Mouse (Mus musculus): ENCODE data around the gene Tnrc6b. TPM values are rescaled to one million over a fixed set of nuclear protein-coding genes. Genes with fewer than 3 reads are reported as not detected.
"Not testable (repeated sequence)": the region's sequence is repeated elsewhere in the genome, so short reads cannot be mapped to it uniquely, and the experiment has no call there.

Tnrc6b gene
- total RNA-seq, 2 experiments from 2014 or later = 86.8 to 117 TPM

DNA sequence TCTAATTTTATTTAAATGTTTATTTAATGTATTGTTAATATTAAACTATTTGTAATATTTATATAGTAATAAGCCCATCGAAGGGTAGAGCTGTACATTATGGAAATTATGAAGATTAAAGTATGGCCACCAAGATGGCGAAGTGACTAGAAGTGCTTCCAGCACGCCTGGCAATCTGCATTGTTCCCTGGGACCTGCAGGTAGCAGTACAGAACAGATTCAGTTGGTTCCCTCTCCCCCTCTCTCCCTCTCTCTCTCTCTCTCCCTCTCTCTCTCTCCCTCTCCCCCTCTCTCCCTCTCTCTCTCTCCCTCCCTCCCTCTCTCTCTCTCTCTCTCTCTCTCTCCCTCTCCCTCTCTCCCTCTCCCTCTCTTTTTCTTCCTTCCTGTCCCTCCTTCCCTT is 199.1 kb downstream of the Tnrc6b start:
- no peak for DNase-seq (ENCODE audit: extremely low spot score in 1 of 2, low spot score in 1 of 2)

DNA sequence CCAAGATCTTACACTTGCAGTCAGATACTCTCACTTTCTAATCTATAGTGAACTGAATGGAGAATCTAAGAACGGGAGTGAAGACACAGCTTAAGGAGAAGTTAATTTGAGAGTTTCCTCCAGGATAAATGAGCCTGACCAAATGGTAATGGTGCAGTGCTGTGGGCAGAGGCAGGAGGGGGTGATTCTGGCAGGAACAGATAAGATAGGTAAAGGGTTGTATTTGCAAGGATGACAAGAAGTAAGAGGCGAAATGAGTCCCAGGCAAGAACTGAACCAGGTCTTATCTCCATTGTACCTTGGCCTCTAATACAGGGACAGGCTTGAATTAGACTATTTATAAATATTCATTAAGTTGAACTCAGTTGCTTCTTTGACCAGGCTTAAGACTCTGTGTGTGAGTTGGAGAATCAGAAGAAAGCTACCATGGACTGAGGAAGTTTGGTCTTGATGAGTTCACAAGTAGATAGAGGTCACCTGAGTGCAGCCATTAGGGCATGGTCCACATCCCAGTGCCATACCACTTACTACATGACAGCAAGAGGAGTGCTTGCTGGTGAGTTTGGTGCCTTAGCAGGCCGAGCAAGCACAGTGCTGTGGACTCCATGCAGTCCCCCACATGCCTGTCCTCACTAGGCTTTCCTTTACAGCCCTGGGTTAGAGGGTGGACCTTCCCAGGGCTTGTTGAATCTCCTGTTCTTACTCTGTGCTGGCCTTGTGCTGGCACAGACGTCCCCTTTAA is 199.8 kb downstream of the Tnrc6b start:
- no peak for DNase-seq (ENCODE audit: extremely low spot score in 1 of 2, low spot score in 1 of 2)

DNA sequence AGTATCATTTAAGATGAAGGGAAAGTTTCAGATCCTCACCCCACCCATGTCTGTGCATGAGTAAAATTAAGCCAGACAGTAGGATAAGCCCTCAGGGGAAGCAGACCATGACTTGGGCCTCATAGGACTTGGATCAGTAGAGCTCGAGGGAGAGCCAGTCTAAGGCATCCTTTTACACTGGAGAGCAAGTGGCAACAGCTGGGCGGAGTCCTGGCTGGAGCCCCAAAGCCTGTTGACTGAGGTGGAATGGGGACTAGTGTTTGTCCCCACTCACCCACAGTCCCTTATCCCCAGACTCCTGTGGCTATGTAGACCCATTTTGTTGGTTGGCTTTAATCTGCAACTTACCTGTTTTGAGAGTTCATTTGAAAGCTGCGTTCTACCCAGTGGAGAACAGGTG is 201.1 kb downstream of the Tnrc6b start:
- DNase-seq (ENCODE audit: extremely low spot score in 1 of 2, low spot score in 1 of 2) = no peak

DNA sequence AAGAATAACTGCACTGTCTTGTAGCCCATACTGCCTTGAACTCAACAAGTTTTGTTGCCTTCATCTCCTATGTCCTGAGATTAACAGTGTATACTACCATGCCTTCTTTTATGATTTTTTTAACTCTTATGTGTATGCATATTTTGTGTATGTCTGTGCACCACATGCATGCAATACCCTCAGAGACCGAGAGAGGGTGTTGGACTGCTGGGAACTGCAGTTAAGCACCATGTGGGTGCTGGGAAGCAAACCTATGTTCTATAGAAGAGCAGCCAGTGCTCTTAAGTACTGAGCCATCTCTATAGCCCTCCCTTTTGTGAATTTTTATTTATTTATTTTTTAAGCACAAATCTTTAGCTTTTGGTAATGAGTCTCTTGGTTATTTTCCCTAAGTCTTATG is 202.7 kb downstream of the Tnrc6b start:
- DNase-seq (ENCODE audit: extremely low spot score in 1 of 2, low spot score in 1 of 2) = no peak

DNA sequence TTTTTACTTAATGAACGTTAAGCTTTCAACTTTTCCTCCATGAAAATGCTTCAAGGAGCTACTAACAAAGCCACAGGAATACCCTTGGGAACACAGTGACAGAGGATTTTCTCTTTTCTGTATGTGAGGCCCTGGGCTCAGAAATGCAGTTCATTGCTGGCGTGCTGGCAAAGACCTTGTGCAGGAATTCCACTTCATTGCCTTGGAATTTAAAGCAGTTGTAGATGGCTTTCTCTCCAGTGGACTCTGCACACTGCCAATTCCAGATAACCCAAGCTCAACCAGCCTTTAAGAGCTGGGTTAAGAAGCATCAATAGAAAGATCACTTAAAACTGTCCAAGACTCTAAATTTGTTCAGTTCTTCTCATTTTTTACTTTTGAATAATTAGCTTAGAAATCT is 204.7 kb downstream of the Tnrc6b start:
- no peak for DNase-seq (ENCODE audit: extremely low spot score in 1 of 2, low spot score in 1 of 2)

DNA sequence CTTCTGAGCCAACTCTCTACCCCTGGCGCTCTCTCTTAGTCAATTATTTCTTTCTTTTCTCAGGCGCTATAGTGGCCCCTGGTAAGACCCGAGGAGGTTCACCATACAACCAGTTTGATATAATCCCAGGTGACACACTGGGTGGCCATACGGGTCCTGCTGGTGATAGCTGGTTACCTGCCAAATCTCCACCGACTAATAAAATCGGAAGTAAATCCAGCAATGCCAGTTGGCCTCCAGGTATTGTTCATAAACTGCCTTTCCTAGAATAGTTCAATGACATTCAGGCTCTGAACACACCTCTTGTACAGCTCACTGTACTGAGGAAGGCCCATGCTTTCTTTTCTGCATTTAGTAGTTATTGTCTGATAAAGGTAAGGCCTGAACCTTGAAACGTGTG is 205.5 kb downstream of the Tnrc6b start:
- DNase-seq (ENCODE audit: extremely low spot score in 1 of 2, low spot score in 1 of 2) = no peak

DNA sequence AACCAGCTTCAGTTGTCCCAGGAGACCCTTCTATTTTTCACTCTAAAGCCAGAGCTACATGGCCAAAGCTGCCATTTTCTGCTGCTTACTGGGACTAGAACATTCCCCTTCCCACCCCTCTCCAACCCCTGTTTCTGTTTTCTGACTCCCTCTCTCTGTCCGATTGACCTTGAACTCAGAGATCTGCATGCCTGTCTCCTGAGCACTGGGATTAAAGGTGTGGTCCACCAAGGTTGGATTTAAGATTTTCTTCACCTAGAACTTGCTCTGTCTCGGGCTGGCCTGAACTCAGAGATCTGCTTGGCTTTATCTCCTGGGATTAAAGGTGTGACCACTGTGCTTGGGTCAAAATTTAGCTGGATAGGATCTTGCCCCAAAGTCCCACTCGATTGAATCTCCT is 209.2 kb downstream of the Tnrc6b start:
- DNase-seq (ENCODE audit: extremely low spot score in 1 of 2, low spot score in 1 of 2) = no peak

DNA sequence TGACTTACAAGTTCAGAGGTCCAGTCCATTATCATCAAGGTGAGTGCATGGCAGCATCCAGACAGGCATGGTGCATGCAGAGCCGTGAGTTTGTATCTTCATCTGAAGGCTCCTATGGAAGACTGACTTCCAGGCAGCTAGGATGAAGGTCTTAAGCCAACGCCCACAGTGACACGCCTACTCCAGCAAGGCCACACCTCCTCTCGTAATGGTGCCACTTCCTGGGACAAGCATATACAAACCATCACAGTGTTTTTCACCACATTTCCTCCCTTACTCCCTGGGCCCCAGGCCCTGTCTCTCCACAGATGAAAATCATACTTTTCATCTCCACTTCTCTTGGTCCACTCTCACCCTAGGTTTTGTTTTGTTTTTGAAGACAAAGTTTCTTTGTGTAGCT is 210.7 kb downstream of the Tnrc6b start:
- DNase-seq (ENCODE audit: extremely low spot score in 1 of 2, low spot score in 1 of 2) = no peak

DNA sequence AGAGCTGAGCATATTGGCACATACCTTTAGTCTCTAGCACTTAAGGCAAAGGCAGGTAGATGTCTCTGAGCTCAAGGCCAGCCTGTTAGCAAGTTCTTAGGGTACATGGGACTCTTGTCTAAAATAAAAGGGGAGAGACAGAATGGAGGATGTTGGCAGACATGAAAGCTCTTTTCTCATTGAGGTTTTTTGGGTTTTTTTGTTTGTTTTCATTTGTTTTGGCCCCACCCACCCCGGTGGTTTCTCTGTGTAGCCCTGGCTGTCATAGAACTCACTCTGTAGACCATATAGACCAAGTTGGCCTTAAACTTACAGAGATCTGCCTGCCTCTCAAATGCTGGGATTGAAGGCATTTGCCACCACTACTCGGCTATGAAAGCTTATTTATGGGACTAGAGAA is 213.1 kb downstream of the Tnrc6b start:
- DNase-seq (ENCODE audit: extremely low spot score in 1 of 2, low spot score in 1 of 2) = no peak

DNA sequence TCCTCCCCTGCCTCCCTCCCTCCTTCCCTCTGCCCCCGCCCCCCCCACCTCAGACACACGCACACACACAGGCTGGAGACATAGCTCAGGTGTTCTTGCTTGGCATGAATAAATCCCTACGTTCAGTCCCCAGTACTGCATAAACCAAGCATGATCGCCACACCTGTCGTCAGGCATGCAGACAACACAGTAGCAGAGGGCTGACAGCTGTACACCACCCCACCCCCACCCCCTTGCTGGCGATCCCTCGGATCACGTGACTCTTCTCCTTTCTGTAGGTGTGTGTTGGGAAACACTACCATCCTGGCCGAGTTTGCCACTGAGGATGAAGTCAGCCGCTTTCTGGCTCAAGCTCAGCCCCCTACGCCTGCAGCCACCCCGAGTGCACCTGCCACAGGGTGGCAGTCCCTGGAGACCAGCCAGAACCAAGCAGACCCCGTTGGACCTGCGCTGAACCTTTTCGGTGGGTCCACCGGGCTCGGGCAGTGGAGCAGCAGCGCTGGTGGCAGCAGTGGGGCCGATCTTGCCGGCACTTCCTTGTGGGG is 217.8 kb downstream of the Tnrc6b start:
- no peak for DNase-seq (ENCODE audit: extremely low spot score in 1 of 2, low spot score in 1 of 2)

DNA sequence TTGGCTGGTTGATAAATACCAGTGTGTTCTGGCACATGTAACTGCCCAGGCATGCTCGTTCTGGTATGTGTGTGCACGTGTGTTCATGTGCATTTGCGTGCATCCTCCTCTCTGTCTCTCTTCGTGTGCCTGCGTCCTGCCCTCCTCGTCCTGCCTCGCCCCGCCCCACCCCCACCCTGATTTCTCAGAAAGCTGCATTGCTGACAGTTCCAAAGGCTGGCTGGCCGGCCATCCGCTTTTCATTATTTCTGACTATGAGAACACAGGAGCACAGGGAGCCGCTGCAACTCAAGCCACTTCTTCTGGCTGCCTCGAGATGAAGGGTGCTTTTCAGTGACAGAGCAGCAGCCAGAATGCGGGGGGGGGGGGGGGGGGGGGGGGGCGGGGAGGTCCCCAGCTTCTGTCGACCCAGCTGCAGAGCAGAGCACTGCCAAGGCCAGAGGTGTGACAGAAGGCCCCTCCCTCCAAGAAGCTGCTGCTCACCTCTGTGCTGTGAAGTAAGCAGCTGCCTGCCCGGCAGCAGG is 219.0 kb downstream of the Tnrc6b start:
- no peak for DNase-seq (ENCODE audit: extremely low spot score in 1 of 2, low spot score in 1 of 2)

DNA sequence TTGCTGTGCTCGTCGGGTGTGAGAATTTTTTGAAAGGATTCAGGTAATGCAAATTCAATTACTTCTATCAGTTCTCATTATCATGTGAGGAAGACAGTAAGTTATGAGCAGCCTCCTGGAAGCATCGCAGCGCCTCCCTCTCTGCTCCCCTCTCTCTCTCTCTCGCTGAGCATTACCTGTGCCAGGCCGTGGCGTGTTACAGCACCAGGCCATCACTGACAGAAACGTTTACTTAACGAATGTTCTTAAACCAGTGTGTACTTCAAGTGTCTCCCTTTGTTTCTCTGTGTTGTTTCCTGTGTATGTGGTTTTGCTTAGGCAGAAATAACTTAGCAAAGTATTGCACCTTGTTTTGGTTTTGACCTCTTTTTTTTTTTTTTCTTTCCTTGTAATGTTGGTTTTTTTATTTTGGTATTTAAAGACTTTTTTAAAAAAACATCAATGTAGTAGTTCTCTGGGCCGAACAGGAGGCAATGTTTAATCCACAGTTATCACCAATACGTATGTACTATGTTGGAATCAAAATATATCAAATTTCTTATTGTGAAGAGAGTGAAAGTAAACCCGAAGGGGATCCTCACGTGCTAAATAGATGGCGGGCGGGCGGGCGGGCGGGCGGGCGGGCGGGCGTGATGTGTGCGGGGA is 219.7 kb downstream of the Tnrc6b start:
- not testable (repeated sequence) for DNase-seq (ENCODE audit: extremely low spot score in 1 of 2, low spot score in 1 of 2)

DNA sequence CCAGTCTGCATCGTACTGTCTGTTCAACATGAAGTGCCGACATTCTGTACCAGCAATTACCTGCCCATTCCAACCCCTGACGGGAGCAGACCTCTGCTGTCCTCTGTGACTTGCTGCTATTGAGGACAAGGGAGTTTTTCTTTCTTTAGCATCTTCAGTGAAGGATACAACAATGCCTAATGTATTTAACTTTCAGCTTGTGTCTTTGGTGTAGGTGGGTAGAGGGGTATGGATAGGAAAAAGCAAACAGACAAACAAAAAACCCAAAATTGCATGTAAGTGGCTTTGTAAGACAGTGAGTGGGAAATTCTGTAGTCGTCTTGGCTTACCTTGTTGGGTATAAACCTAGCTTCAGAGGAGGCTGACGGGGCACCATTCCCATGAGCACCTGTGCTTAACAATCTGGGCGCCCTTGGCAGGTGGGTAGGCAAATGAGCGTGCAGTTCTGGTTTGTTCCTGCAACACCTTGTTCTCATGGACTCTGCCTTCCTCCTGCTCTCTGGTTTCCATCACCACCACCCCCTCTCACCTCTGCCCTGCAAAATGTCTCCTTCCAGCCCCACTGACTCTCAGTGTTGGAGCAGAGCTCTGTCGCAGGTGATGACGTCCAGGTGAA is 220.3 kb downstream of the Tnrc6b start:
- no peak for DNase-seq (ENCODE audit: extremely low spot score in 1 of 2, low spot score in 1 of 2)

DNA sequence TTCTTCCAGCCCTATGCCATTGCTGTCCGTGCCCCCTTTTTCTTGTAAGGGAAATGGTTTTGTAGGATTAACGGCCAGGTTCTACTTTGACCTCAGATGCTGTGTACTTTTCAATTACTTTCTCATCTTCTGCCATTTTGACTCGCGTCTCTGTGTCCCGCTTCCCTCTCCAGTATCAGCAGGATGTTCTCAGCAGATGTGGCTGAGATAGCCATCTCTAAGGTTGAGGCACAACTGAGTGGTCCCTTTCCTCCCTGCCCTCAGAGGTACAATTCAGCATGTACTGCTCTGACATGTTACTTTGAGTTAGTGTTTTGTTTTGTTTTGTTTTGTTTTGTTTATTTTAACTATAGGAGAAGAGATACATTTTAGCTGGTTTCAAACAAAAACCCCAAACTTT is 223.7 kb downstream of the Tnrc6b start:
- DNase-seq (ENCODE audit: extremely low spot score in 1 of 2, low spot score in 1 of 2) = no peak

DNA sequence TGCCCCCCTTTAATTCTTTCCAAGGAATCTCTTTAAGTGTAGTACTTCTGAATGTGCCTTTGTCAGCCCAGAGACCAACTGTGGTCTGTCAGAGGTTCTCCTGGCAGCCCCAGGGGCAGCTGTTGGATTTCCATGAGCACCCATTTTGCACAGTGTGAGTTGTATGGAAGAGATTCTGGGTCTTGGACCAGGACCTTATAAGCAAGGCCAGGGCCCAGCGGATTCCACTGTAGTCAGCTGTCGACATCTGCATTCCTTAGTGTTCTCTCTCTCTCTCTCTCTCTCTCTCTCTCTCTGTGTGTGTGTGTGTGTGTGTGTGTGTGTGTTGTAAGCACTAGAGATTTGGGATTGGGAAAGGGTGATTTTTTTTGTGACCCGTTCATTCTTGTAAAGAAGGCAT is 225.6 kb downstream of the Tnrc6b start:
- DNase-seq (ENCODE audit: extremely low spot score in 1 of 2, low spot score in 1 of 2) = no peak

DNA sequence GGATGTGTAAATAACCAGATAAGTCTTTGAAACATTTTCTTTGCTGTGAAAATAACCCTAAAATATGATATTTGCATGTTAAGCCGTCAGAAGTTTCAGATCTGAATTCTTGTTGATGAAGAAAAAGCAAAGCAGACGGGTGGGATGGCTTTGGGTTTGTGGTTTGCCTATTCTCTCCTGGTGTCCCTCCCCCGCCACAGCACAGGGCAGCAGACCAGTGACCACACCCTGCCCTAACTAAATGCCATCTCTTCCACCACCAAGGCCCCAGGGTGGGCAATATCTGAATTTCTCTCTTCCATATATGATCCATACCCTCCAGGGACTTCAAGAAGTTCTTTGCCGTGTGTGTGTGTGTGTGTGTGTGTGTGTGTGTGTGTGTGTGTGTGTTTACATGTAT is 227.5 kb downstream of the Tnrc6b start:
- DNase-seq (ENCODE audit: extremely low spot score in 1 of 2, low spot score in 1 of 2) = no peak

DNA sequence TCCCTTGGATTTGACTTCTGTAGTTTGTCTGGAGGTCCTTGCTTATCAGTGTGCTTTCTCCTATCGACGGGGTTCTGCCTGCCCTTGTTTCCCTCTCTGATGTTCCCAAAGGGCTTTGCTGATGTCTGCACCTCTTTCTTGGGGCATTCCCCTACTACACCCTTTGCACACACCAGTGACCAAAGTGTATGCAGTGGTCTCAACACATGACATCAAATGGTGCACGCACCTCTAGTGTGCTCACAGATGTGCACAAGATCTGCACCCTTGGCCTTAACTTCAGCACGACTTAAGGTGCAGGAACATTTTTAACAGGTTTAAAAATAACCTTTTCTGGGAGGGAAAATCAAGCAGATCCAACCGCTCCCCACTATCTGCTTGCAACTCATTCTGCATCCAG is 228.3 kb downstream of the Tnrc6b start:
- DNase-seq (ENCODE audit: extremely low spot score in 1 of 2, low spot score in 1 of 2) = no peak

DNA sequence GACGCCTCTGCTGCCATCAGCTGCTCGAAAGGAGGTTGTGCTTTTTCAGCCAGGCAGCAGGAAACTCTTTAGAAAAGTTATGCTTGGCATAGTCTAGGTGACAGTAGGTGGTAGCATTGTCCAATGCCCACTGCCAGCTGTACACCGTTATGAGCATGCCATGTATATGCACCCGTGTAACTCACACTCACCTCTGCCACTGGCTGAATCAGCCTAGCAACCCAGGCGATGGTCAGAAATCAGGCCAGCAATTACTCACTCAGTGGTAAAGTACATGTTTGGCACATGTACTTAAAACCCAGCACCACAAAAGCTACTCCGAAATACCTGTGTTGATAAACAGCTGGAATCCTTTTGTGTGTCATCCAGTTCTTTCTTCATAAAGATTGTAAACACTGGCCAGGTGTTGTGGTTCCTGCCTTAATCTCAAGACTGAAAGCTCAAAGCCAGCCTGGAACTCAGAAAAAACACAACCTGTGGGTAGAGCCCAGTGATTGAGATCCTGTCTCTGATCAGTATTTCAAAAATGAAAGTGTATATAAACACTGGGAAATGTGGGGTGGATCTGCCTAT is 230.4 kb downstream of the Tnrc6b start:
- no peak for DNase-seq (ENCODE audit: extremely low spot score in 1 of 2, low spot score in 1 of 2)

DNA sequence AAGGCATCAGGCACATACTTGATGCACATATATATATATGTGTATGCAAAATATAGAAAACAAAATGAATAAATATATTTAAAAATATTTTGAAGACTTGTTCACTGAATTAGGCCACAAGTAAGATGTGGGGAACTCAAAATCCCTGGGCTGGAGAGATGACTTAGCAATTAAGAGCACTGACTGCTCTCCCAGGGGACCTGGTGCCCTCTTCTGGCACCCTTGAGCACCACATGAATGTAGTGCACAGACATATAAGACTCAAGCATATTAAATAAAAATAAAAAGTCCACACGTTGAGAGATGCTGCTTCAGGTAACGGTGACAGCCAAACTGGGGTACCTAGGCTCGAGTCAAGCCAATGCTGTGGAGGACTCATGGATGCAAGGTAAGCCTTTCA is 234.7 kb downstream of the Tnrc6b start:
- DNase-seq (ENCODE audit: extremely low spot score in 1 of 2, low spot score in 1 of 2) = peak in 1 of 2 experiments; percentile 20

DNA sequence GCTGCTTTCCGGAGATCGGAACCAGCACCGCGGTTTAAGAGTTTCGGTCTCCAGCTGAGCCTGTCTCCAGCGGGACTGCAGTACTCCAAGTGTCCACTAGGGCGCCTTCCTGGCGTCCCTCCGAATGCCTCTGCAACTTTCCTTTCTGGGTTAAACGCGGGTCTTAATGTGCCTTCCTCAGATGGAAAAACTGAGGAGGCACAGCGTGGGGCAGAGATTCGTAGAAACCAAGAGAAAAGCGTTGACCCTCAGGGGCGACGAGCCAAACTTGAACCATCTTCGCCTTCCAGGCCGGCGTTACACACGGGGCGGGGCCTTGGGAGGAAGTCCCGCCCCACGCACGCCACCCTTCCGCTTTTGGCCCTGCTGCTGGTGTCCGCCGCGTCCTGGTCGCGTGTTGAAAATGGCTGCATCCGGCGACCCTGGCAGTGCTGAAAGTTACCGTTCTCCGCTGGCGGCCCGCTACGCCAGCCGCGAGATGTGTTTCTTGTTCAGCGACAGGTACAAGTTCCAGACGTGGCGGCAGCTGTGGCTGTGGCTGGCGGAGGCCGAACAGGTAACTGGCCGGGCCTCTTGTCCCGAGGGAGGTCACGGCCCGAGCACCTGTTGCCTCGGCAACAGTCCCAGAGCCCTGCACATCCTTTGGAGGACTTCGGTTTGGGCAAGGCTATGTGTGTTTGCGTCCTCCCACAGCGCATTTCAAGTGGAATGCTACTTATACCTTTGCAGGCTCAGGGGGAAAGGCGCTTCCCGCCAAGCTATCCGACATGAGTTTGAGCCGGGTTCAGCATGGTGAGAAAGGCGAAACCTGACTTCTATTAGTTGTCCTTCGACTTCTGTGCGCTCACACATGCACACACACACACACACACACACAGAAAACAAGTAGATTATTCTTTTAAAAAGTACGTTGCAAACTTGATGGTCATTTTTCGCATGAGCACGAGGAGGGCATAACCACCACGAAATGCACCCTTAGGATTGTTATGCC is 237.3 kb downstream of the Tnrc6b start, which contains the start of gene Adsl:
Gene Adsl, plus strand, starts transcription at position 346 of the 991 bp plus-strand sequence.
- DNase-seq (ENCODE audit: extremely low spot score in 1 of 2, low spot score in 1 of 2) = peak; percentile 87 to 88
